Mouse (Mus musculus) CH12.LX (cell line): ENCODE results near the gene Dnajc4.

Experiments
- BHLHE40 ChIP-seq: IDR thresholded peaks from 2 replicates; pipeline ENCODE4 v1.6.1; 2011; ENCODE audit warnings: mild to moderate bottlenecking, low read depth, low read length, improper control_type of control experiment
- CHD1 ChIP-seq: IDR thresholded peaks from 2 replicates; pipeline ENCODE4 v1.6.1; 2012; ENCODE audit warnings: low read depth, low read length, improper control_type of control experiment, inconsistent platforms
- CHD2 ChIP-seq: IDR thresholded peaks from 2 replicates; pipeline ENCODE4 v1.6.1; 2011; ENCODE audit warnings: low read length, improper control_type of control experiment
- CTCF ChIP-seq, 2 experiments: IDR thresholded peaks in 1 of 2; conservative IDR thresholded peaks in 1 of 2; 2 replicates each; pipeline ENCODE4 v1.5.1; 2011 to 2012; ENCODE audit warnings: low read depth in 2 of 2, low read length in 2 of 2, improper control_type of control experiment in 1 of 2, inconsistent platforms in 1 of 2, mild to moderate bottlenecking in 1 of 2, moderate library complexity in 1 of 2
- E2F4 ChIP-seq: IDR thresholded peaks from 2 replicates; pipeline ENCODE4 v1.6.1; 2011; ENCODE audit warnings: low read depth, low read length, improper control_type of control experiment; ENCODE audit not compliant: insufficient replicate concordance
- ELF1 ChIP-seq: IDR thresholded peaks from 2 replicates; pipeline ENCODE4 v1.6.1; 2014; ENCODE audit warnings: low read depth, mild to moderate bottlenecking, inconsistent platforms, low read length, improper control_type of control experiment
- IRF4 ChIP-seq: IDR thresholded peaks from 2 replicates; pipeline ENCODE4 v1.6.1; 2014; ENCODE audit warnings: low read depth, mild to moderate bottlenecking, inconsistent platforms, low read length, improper control_type of control experiment
- MAX ChIP-seq: IDR thresholded peaks from 2 replicates; pipeline ENCODE4 v1.6.1; 2011; ENCODE audit warnings: low read length, improper control_type of control experiment
- MAZ ChIP-seq: IDR thresholded peaks from 2 replicates; pipeline ENCODE4 v1.6.1; 2012; ENCODE audit warnings: low read depth, mild to moderate bottlenecking, inconsistent platforms, low read length, improper control_type of control experiment, moderate library complexity
- POLR2A ChIP-seq: IDR thresholded peaks from 2 replicates; pipeline ENCODE4 v1.6.1; 2011; ENCODE audit warnings: low read depth, mild to moderate bottlenecking, improper control_type of control experiment, low read length
- RAD21 ChIP-seq: IDR thresholded peaks from 2 replicates; pipeline ENCODE4 v1.6.1; 2011; ENCODE audit warnings: low read depth, mild to moderate bottlenecking, low read length, improper control_type of control experiment, moderate library complexity
- TBP ChIP-seq: conservative IDR thresholded peaks from 2 replicates; pipeline ENCODE4 v1.6.1; 2011; ENCODE audit warnings: low read depth, low read length, improper control_type of control experiment
- UBTF ChIP-seq: IDR thresholded peaks from 2 replicates; pipeline ENCODE4 v1.6.1; 2012; ENCODE audit warnings: low read depth, mild to moderate bottlenecking, inconsistent platforms, low read length, improper control_type of control experiment, moderate library complexity
- USF1 ChIP-seq: IDR thresholded peaks from 2 replicates; pipeline ENCODE4 v1.6.1; 2014; ENCODE audit warnings: low read depth, mild to moderate bottlenecking, inconsistent platforms, low read length, improper control_type of control experiment

DNA sequence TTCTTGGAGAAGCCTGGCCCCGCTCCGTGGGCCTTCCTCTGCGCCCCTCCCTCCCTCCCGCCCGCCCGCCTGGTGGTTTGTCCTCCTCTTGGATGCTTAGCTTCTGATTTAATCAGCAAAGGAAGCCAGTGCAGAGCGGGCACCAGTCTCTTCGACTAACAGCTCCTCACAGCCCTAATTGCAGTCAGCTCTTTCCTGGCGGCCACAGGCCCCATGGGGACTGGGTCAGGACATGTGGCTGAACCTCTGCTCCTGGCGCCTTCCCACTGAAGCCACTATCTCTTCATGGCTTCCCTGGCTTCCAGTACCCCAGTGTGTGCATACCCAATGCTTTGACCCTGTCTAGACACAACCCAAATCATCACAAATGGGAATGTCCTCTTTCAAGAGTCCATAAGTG is 35.9 kb downstream of the Dnajc4 start:
- no peak for TF ChIP-seq POLR2A
- no peak for TF ChIP-seq CTCF (conservative IDR thresholded peaks at IDR 0.05 in 1 of 2, IDR thresholded peaks at IDR 0.05 in 1 of 2; ENCODE audit: low read depth in 2 of 2, low read length in 2 of 2)
- TF ChIP-seq CHD1, result no peak
- TF ChIP-seq CHD2, result no peak
- no peak for TF ChIP-seq BHLHE40
- no peak for TF ChIP-seq UBTF
- TF ChIP-seq E2F4, result no peak
- no peak for TF ChIP-seq TBP
- no peak for TF ChIP-seq RAD21
- TF ChIP-seq MAZ, result no peak
- TF ChIP-seq IRF4, result no peak
- no peak for TF ChIP-seq ELF1
- no peak for TF ChIP-seq MAX
- no peak for TF ChIP-seq USF1
